Mouse (Mus musculus): ENCODE measurements around the gene Pold4.

The Pold4 gene

DNA sequence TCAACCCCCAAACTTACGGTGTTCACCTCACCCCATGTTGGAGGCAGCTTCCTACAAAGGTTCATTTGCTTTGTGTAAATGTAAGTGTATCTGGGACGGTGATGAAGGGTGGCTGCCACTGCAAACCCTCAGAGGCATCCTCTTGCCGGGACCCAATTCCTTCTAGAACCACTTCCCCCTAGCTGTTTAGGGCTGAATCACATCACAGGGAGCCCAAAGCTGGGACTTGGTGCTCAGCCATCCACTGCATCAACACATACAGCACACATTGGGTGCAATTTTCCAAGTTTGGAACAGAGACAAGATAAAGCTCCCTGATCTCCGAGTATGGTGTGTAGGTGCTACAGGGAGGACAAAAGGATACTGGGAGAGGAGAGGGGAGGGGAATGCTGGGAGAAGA, 26.8 kb upstream of the Pold4 start:
- DNase-seq (ENCODE audit: low spot score) = no peak

GRCm38 (mm10) chr19:4206971-4207370, 24.7 kb upstream of the Pold4 start:
- peak; percentile 52 for DNase-seq (ENCODE audit: low spot score)

DNA sequence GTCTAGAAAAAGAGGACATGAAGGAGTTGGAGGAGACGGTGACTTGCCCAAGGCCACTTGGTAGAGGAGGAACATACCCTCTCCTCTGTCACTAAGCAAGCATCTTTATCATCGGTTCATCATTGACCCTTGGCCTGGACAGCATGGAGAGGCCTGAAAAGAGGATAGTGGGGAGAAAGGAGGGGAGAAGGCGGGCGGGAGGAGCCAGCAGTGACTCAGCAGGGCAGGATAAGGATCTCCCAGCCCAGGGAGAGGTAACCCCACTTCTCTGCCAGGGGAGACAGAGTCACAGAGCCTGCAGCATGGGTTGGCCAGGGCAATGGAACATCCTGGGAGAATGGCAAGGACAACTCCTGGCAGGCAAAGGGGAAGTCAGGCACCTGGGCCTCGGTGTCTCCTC, 23.1 kb upstream of the Pold4 start:
- no peak for DNase-seq (ENCODE audit: low spot score)

DNA sequence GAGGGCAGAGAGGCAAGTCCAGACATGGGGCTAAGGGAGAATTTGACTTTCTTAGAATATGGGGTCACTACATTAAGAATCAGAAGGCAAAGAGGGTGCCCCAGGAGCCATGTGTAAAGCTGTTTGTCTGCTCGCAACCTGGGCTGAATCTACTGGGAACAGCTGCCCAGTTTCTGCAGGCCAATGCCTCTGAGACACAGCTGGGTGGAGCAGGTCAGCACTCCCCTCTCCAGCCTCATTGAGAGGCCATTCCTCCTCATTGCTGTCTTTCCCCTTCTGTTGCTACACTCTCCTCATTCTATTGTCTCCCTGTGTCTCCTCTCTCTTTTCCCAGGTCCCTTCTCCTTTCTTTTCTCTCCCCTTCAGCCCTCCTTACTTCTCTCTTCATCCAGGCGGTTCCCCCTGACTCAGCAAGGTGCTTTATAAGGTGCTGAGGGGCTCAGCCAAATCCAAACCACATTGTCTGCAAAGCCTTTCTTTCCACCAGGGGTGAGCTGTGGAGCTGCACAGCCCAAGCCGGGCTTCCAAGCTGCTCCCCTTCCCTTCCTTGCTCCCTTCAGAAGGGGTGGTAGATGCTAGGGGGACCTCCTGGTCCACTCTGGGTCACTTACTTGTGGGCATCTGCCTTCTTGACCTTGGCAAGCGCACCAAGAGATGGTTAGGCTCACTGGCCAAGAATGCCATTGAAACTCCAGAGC, 19.7 kb upstream of the Pold4 start:
- DNase-seq (ENCODE audit: low spot score) = no peak

GRCm38 (mm10) chr19:4213524-4213974, 18.1 kb upstream of the Pold4 start:
- DNase-seq (ENCODE audit: low spot score) = no peak

- no peak for DNase-seq (ENCODE audit: low spot score)
Observed at GRCm38 (mm10) chr19:4214071-4214770, 17.5 kb upstream of the Pold4 start, which contains the start of the genes Clcf1 and AC109138.7. Gene Clcf1, plus strand, starts transcription at chr19:4214238. Gene AC109138.7, plus strand, starts transcription at chr19:4214357.

DNA sequence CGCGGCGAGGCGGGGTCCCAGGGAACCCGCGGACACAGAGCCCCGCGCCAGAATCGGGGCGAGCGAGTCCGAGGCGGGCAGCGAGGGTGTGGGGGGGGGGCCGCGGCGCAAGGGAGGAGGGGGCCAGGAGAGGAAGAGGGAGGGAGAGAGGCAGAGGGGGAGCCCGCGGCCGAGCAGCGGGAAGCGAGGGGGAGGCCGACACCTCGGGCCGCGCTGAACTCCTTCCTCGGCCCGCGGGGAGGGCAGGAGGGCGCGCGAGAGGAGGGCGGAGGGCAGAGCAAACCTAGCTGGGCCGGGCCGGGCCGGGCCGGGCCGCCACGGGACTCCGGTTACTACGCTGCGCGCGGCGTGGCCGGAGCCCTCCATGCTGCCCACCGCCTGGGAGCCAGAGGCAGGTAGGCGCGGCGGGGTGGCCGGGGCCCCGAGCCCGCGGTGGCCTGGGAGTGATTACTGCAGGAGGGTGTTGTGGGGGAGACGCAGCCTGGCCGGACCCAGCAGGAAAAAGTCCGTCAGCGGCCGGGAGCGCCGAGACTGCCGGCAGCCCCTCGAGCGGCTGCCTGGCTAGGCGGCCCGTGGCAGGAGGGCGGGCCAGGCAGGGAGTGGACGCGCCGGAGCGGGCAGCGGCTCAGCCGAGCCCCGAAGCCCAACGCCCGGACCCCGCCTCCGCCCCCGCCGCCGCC, 16.8 kb upstream of the Pold4 start:
- DNase-seq (ENCODE audit: low spot score) = no peak

DNA sequence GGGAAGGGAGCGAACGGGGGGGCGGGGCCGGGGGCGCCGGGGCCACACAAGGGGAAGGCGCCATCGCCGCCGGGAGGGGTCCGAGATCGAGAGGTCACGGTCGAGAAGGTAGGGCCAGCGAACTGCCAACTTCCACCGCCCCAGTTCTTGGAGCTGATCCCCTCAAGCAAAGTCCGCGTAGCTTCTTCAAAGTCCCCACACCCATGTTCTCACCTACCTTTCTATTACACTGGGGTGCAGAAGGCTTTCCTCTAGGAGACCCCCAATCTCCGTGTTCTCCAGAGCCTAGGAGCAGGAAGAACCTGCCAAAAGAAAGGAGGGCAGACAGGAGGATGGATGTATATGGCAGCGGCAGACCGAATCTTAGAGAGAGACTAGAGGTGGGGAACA, 16.3 kb upstream of the Pold4 start:
- no peak for DNase-seq (ENCODE audit: low spot score)

DNA sequence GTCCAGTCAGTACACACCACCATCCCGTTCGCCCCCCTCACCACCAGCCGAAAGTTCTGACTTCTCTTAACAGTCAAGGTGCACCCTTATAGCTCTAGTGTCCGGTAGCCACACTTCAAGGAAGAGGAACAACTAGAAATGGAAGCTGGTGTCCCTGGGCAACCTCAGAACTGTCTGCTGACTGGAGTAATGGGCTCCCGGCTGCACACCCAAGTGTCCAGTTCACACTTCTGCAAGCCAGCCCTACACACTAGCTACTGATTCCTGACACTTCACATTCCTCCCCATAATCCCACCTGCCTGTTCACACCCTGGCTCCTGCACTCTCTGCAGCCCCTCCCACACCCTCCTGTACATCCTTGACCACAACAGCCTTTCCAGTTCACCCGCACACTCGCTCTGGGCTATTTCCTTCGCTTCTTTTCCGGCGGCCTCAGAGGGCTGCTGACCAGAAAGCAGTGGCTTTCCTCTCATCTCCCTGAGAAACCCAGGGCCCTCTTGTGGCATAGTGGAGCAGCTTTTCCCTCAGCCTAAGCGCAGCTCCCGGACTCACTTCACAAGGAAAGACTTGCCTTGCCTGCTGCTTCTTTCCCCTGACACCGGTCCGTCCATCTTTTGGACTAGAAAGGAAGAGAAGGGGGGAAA, 15.5 kb upstream of the Pold4 start:
- DNase-seq (ENCODE audit: low spot score) = no peak

- DNase-seq (ENCODE audit: low spot score) = no peak
Observed at GRCm38 (mm10) chr19:4217140-4217539, 14.6 kb upstream of the Pold4 start.

DNA sequence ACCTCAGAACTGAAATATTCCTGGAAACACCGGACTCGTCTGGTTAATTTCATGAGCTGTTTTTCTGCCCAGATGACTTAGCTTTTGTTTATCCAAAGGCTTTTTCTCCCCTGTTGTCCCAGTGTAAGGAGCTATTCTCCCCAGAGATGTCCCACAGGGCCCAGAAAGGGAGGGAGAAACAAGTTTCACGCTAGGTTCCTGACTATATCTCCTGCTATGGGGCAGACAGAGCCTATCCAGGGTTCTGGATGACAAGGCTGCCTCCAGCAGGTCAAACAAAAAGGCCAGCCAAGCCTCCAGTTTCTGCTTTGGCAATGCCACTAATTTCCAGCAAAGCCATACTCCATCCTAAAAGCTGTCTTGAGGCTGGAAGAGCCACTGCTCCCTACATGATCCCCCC, 13.8 kb upstream of the Pold4 start:
- no peak for DNase-seq (ENCODE audit: low spot score)

GRCm38 (mm10) chr19:4218293-4218692, 13.4 kb upstream of the Pold4 start:
- no peak for DNase-seq (ENCODE audit: low spot score)

DNA sequence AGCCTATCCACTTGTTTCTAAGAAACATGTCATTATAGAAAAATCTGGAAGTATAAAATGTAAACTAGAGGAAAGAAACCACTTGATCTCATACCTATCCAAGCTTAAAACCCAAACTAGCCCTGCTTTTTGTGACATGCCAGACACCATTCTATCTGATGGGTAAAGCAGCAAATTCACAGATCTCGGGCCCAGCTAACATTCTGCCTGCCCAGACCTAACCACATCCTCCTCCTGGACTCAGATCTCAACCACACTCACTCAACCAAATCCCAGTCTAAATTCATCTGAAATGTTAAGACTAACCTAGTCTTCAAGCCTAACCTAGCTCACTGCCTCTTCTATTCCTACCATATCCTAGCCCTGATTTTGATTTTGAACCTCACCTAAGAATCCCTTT, 12.9 kb upstream of the Pold4 start:
- DNase-seq (ENCODE audit: low spot score) = no peak

GRCm38 (mm10) chr19:4219943-4220342, 11.8 kb upstream of the Pold4 start:
- DNase-seq (ENCODE audit: low spot score) = no peak

DNA sequence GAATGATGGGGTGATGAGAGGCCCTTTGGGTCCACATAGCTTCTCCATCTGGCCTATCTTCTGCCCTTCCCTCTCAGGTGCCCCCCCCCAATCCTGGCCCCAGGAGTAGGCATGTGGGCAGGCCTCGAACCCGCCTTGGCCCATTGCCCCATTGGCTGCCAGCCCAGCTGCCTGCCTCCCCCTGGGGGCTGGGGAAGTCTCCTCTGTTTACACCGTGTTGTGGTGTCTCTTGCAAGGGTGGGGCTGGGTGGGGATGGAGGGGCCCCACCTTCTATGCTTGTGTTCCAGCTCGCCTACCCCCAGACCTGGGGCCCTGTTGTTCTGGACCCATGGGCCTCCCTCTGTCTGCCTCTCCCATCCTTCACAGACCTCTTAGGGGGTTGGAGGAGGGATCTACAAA, 11.3 kb upstream of the Pold4 start:
- no peak for DNase-seq (ENCODE audit: low spot score)

DNA sequence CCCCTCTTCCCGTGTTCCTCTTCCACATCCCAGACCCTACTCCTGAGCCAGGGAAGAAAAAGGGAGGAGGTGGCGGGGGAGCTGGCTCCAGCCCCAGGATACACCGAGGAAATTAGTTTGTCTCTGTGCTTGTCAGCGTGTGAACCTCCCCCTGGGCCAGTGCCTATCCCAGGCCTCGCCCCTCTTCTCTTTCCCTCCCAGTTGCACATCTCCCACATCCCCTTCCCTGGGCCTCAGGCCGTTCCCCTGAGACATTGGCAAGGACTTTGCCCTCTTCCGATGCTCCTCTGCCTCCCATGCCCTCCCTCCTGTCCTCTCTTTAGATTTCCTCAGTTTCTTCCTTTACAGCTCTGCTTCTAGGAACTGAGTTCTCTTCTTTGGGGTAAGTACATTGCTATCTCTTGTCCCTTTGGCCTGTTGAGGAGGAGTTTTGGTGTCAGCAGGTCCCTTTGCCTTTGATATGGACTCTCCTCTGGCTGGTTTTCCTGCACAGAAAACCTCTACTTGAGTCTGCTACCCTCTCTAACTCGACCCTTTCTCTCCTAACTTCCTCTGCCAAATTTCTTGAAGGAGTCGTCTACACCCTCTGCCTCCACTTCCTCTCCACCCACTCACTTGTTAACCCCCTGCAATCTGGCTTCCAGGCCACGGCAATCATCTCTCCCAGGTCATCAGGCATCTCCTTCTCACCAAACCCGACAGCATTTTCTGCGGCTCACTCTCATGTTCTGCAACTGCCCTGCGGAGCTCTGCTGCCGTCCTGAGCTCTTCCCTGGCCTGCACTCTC, 10.5 kb upstream of the Pold4 start:
- DNase-seq (ENCODE audit: low spot score) = no peak

DNA sequence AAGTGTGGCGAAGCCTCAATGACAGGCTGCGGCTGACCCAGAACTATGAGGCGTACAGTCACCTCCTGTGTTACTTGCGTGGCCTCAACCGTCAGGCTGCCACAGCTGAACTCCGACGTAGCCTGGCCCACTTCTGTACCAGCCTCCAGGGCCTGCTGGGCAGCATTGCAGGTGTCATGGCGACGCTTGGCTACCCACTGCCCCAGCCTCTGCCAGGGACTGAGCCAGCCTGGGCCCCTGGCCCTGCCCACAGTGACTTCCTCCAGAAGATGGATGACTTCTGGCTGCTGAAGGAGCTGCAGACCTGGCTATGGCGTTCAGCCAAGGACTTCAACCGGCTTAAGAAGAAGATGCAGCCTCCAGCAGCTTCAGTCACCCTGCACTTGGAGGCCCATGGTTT, 9.5 kb upstream of the Pold4 start:
- no peak for DNase-seq (ENCODE audit: low spot score)

- DNase-seq (ENCODE audit: low spot score) = no peak
Observed at GRCm38 (mm10) chr19:4226779-4227178, 4.9 kb upstream of the Pold4 start.

- no peak for DNase-seq (ENCODE audit: low spot score)
Observed at GRCm38 (mm10) chr19:4227446-4227845, 4.3 kb upstream of the Pold4 start.

DNA sequence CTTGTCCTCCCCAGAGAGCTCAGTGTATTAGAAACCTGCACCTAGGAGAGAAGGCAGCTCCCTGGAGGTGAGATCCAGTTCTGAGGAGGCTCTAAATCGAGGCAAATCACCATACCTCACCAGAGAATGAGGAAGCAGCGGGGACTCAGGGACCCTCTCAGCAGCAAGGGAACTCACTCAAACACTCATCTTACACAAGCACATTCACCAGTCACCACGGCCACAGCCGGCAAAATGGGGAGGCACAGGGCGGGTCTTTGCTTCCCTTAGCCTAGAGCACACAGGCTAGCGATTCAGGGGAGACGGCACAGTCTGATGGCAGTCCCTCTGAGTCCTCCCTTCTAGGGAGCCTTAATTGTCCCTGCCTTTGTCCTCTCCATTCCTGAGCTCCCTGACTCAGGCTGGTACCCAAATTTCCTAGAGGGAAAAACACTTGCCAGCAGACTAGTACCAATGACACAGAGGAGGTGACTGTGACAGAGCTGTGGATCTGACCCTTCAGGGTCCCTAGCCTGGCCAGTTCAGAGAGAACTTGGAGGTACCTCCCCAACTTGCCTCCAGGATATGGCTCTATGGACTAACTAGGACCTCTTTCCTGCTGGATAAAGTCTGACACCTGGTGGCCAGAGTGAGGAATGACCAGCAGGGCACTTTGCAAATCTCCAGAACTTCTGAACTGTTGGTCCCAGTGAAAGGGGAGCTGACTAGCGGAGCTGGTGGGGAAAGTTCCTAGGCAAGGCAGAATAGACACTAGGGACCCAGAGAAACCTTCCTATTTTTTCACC, 3.6 kb upstream of the Pold4 start:
- DNase-seq (ENCODE audit: low spot score) = peak; percentile 75

GRCm38 (mm10) chr19:4228891-4229290, 2.8 kb upstream of the Pold4 start:
- no peak for DNase-seq (ENCODE audit: low spot score)

Data from c-Kit-positive CD71-positive TER-119-positive erythroid progenitor cells, embryonic 14.5 days (primary cell).